Mouse (Mus musculus) inflammation-experienced regulatory T-cells, adult 6 months (primary cell): ENCODE measurements at regions not wholly inside any gene's neighbourhood (a gene's known extent, or its start where the extent isn't known, plus 50 kb on each side); places are given as distances from the start of the nearest gene placed in this dataset.

Source experiments
- ATAC-seq: one replicate; pipeline ENCODE4 v1.8.0; 2017

DNA sequence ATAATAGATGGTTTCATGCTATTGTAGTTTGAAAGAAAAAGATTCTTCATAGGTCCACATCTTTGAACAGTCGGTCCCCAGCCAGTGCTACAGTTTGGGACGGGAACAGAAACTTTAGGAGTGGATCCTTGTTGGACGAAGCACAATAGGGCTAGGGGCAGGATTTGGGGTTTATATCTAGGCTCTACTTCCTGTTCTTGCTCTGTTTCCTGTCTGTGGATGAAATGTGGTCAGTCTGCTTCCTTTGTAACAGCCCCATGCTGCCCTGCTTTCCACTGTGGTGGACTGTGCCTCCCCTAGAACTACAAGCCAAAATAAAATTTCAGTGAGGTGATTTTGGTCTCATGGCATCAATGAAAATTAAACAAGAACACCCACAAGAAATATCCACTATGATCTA lies 510.2 kb downstream of the Lmo4 start:
- ATAC-seq: no peak

DNA sequence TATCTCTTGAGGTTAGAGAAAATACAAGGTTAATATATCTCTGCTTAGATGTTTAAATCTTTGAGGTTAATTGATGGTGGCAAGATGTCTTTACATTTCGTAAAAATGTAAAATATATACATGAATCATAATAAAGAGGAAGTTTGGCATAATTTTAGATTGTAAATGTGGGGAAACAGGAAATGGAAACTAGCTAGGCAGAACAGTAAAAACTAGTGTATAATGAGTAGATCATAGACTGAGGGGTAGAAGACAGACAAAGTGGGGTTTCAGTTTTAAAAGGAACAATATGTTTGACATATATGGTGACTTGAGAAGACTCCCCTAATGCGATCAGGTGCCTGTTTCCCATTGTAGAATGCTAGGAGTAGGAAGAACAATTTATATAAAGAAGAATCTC lies 519.3 kb downstream of the Lmo4 start:
- no peak for ATAC-seq

- ATAC-seq: no peak
Measured at GRCm38 (mm10) chr3:143678186-143678585, 526.8 kb downstream of the Lmo4 start.

- no peak for ATAC-seq
Measured at GRCm38 (mm10) chr3:143674855-143675254, 530.2 kb downstream of the Lmo4 start.

DNA sequence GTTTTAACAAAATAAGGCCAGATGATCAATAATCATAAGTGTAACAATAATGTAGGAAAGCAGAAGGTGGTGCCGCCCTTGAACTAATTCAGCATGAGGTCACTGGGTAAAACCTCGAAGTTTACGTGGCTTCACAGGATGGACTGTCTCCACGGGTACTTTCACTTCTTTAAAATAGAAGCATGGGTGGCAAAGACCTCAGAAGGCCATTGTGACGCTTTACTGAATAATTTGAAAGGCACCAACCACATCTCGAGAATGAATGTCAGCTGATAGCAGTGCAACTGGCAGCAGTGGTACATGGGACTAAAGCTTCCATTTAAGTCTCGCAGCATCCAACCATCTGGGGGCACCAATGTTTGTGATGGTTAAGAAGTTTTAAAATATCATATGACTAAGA lies 530.6 kb downstream of the Lmo4 start:
- no peak for ATAC-seq

DNA sequence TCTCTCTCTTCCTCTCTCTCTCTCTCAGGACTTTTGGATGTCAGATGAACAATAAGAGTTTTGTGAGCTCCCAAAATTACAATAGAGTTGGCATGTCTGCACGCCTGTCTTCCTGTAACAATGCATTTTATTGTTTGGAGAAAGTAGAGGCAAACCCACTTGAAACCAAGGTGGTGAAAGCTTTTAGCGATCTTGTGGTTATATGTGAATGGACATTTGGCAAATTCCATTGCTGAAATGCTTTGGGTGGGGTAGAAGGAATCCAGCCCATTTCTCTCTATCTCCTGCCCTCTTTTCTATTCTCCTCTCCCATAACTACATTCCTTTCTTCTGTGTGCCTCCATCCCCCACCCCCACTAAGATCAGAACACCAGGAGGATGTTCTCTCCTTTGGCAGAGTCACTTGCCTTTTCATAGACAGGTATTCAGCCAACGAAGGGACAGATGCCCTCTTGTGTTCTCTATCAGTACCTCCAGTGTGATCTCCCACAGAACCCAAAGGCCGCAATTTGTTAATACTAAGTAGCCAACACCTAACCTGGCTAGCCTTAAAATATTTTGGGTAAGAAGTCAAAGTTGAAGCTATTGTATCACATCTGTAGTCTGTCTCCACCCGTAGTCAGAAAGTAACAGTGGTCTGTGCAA lies 542.9 kb downstream of the Lmo4 start:
- ATAC-seq: no peak

- ATAC-seq: no peak
Measured at GRCm38 (mm10) chr3:143659421-143659978, 545.5 kb downstream of the Lmo4 start.

DNA sequence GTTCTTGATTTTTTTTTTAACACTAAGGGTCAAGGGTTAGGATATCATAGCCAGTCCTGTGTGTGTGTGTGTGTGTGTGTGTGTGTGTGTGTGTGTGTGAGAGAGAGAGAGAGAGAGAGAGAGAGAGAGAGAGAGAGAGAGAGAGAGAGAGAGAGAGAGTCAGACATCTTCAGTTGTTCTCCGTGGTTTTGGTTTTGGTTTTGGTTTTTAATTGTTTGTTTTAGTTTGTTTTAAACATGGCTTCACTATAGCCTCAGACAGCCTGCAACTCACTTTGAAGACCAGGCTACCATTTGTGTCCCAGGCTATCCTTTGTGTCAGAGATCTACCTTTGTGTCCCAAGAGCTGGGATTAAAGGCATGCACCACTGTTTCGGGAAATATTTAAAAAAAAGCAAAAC lies 557.8 kb downstream of the Lmo4 start:
- ATAC-seq: peak; percentile 53

GRCm38 (mm10) chr3:143646836-143647235 lies 558.2 kb downstream of the Lmo4 start:
- ATAC-seq: peak; percentile 60

DNA sequence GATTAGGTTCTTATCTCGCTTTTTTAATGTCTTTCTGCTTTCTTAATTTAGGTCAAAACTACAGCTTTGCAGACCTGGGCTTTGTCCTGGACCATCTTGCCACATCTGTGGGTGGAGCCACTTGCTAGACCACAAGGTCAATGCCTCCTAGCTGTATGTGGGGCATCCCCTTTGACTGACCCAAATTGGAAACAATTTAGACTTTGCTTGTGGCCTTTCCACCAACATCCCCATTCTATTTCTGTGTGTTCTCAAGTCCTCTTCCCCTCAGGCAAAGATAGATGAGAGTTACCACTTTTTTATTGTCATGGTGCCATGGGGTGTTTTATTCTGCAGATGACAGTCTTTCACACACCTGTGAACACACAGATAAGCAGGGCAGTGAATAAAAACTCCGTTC lies 572.0 kb downstream of the Lmo4 start:
- no peak for ATAC-seq

GRCm38 (mm10) chr3:143631183-143631582 lies 573.8 kb downstream of the Lmo4 start:
- ATAC-seq: no peak

DNA sequence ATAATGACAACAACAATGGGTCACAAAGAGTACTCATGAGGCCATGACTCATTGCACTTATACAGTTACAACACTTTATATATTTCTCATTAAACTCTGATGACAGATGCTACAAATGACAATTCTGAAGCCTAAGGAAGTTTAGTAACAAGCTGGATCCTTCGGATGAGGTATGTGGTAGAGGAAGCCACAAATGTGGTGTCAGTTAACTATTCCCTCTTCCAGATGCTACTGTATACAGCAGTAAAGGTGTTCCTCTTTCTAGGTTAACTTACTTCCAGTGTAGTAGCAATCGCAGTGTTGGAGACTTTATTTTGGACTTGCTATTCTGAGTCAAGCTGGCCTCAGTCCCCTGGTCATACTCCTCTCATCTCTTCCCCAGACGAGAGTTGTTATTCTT lies 580.1 kb downstream of the Lmo4 start:
- ATAC-seq: no peak

DNA sequence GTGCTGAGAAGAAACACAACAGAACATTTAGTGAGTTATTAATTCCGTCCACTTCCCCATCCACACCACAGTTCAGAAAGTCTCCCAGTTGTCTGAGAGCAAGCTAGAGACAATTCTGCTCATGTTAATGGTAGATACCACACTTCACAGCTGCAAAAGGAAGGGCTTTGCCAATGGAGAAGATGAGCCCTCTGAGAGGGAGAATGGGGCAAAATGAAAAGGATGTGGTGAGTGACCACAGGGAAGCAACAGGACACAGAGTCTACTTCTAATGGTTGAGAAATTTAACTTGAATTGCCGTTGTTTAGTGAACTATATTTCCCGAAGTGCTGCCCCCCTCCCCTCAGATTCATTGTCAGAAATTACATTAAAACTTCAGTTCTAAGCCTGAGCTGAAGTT lies 582.7 kb downstream of the Lmo4 start:
- ATAC-seq: no peak

DNA sequence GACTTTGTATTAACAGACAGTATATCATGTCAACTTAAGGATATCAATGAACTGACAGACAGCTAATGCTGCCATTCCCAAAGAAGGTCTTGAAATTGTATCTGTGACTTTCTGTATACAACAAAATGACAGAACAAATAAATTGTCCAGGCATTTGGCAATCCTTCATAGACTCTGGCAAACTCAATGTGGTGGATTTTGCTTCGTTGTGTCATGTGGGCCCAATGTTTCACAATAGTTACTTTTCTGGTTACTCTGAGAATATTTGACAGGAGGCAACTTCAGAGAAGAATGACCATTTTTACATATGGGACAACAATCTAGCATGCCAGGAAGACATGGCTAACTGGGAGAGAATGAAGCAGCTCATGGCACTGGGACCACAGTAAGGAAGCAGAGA lies 585.9 kb downstream of the Lmo4 start:
- ATAC-seq: no peak

DNA sequence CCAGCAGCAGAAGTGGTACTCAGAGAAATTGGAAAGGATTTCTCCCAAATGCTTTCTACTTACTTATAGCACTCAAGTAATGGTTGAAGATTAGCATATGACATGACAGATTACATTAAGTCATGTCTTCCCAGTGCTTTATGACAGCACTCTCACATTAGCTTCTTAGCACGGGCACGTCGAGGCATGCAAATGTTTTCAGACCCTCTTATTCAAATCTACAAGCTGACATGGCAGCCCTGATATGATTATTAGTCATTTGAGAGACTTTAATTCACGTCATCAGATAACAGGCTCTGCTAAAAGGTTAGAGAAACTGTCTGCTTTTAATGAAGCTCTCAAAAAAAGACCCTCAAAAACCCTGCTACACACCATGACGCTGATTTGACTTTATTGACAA lies 590.1 kb downstream of the Lmo4 start:
- no peak for ATAC-seq

DNA sequence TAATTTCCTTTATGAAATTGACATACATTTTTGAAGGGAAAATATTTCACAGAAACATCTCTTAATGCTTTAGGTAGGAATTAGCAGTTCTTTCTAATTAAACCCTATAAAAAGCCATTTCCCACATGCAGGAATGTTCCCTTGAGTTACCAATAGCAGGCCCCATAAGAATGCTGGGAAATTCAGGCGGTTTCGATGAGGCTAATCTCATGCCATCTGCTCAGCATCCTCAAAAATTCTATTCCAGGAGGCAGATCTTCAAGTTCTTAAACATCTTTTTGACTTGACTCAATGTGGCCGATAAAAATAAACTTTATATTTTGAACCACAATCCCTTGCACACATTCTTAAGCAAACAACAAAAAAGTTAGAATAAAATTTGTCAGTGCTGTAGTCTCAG lies 591.0 kb downstream of the Lmo4 start:
- ATAC-seq: no peak

DNA sequence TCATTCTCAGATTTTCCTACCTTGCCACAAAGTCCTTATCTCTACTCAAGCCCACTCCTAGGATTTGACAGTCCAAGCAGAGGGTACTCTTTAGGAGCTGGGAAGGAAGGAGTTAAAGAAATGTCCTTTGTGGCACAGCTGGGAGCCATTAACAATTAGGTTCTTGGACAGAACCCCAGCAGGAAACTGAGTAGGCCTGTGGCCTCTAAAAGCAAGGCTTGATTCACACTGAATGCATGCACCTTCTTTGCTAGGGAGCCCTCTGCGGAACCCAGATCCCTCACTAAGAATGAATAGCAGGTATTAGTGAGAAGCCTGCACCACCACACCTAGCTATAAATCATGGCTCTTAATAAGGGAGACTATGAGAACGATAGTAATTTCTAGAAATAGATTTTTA lies 595.3 kb downstream of the Lmo4 start:
- no peak for ATAC-seq

- no peak for ATAC-seq
Measured at GRCm38 (mm10) chr3:143599120-143599519, 605.9 kb downstream of the Lmo4 start.

DNA sequence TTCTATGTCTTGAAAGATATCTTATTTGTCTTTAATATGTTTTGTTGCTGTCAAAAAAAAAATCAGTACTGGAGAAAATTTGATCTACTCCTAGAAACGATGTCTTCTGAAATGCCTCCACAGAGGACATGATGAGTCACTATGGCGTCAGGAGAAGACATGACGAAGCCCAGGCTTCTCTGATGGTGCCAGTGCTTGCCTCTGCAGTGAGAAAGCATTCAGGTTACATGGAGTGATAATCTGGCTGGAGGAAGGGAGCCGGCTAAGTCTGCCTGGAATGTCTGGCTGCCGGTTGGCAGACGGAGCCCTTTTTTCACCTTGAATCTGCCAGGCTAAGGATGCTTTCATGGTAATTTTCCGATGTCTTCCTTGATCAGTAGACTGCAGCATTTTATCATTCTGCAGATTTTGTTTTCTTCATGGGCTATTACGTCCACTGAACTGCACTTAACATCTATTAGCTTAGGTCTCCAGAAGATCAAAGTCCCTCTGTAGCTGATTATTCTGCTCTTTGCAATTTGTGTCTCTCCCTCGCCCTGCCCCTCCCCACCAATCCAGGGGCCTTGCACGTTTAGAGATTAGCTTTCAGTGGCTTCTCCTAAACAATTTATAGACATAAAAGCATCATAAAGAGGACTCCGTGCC lies 607.9 kb downstream of the Lmo4 start:
- no peak for ATAC-seq

DNA sequence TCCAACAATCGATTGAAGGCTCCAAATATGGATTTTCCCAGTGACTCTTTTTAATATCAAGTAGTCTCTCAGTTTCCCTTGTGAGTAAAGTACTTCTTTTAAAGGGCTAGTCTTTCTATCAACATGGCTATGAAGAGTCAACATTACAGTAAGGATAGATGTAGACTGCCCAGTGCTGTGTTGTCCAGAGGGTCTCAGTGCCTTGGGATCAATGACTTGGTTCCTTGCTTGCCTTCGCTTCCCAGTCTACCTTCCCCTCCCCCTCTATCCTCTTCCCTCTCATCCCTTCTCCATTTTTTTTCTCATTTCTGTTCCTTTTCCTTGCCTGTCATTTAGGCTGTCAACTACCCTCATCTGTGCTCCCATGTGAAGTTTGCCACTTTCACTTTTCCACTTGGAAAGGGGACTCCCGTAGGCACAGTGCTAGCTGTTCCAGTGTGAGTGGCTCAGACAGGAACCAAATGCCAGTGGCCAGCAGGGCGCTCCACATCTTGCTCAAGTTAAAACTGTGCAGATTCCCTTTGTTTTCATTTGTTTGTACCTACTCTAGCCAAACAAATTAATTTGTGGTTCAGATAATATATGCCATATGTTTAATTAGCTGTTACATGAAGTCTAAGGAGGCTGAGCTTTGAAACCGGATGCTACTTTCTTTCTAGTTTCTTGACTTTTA lies 608.9 kb downstream of the Lmo4 start:
- ATAC-seq: no peak

DNA sequence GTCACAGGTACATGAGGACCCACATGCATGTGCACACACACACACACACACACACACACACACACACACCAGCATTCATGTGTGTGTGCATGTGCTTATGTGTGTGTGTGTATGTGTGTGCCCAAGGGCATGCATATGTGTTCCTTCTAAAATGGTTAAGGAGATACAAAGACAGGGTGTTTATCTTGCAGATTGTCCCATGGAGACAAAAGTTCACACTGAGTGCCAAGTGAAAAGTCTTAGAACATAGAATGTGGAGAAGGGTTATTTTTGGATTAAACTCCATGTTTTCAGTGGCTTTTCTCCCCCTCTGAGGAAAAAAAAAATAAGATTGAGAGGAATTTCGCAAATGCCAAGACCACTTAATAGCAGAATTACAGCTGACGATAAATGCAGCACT lies 609.9 kb downstream of the Lmo4 start:
- no peak for ATAC-seq

- ATAC-seq: no peak
Measured at GRCm38 (mm10) chr3:143594676-143595075, 610.3 kb downstream of the Lmo4 start.

DNA sequence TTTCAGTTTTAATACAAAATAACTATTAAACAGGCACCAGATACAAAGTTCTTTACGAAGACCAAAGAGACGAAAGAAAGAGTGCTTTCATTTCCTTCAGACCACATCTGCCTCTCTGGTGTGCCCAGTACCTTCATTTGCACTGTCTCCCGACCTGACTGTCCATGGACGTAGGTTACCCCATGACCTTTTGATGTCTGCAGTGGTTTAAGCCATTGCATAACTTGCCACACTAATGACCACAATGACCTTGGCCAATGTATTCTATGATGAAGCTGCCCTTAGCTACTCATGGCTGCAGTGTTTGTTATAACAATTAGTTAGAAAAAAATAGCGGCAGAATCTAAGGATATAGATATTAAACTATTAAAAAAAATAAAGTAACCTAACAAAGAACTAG lies 618.4 kb downstream of the Lmo4 start:
- no peak for ATAC-seq
